In the genomic region with DNA sequence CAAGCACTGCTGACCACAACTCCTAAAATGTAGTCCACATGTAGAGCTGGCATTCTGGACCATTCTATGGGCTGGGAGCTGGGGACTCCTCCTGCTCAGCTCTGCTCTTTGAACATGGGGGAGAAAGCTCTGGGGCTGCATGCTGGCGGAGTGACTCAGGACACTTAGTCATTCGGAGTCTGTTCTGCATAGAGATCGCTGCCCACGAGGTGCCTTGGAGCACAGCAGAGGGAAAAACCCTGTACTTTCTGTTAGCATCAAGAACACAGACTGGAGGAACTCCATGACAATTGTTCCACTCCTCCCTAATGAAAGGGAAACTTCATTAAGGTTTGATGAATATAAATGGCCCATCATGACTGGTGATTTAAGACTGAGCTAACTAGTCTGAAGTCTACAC, we compare ENCODE assay signal across 35 mouse cellular contexts.
A peak's percentile ranks its signal among the peaks of the same experiment; 100 is the strongest.
DNase-seq lines count a peak whose midpoint lies in the region; ATAC-seq and TF ChIP-seq lines count a peak whose summit lies in the region.
"Had no signal": no experiment of that assay in that cellular context is flagged by ENCODE, and none has a peak within 500 bp of the region (broad histone marks: within the 10 kb centered on the region; RNA-seq: fewer than 3 reads in every experiment).

No protein-coding gene starts in this region.

- TF ChIP-seq POLR2A in CH12.LX (IDR thresholded peaks at IDR 0.05; ENCODE audit: low read depth, low read length): no peak

- TF ChIP-seq CTCF in layer of hippocampus, adult 2 months (conservative IDR thresholded peaks at IDR 0.05): no peak
- no peak for TF ChIP-seq CTCF in CH12.LX (conservative IDR thresholded peaks at IDR 0.05 in 1 of 2, IDR thresholded peaks at IDR 0.05 in 1 of 2; ENCODE audit: low read depth in 2 of 2, low read length in 2 of 2)
- TF ChIP-seq CTCF in Patski (IDR thresholded peaks at IDR 0.05): no peak

- no peaks in the 10 kb centered on the region for H3K9me3 ChIP-seq in CH12.LX (replicated peaks; ENCODE audit: low read length)
- no peaks in the 10 kb centered on the region for H3K9me3 ChIP-seq in liver, embryonic 11.5 days (ENCODE audit: control insufficient read depth, low read length)
- H3K9me3 ChIP-seq: forebrain, embryonic 12.5 days; heart, embryonic 10.5 days; heart, embryonic 15.5 days; hindbrain, embryonic 12.5 days; intestine, embryonic 15.5 days; limb, embryonic 13.5 days; liver, embryonic 12.5 days; megakaryocyte, embryonic 14.5 days; midbrain, embryonic 12.5 days; neural tube, embryonic 13.5 days had no signal

- H3K9ac ChIP-seq in CH12.LX (ENCODE audit: insufficient read depth, low read depth): no peak overlapping the region
- no peak overlapping the region for H3K9ac ChIP-seq in liver, embryonic 11.5 days (ENCODE audit: low read depth, low read length)
- H3K9ac ChIP-seq: forebrain, embryonic 12.5 days; forebrain, postnatal 0 days; heart, embryonic 15.5 days; hindbrain, embryonic 12.5 days; intestine, embryonic 15.5 days; limb, embryonic 13.5 days; liver, embryonic 12.5 days; liver, postnatal 0 days; midbrain, embryonic 12.5 days; neural tube, embryonic 13.5 days had no signal

- no peaks in the 10 kb centered on the region for H3K36me3 ChIP-seq in CH12.LX (replicated peaks in 1 of 2; ENCODE audit: control insufficient read depth in 1 of 2, insufficient read depth in 1 of 2, low read length in 1 of 2)
- H3K36me3 ChIP-seq in liver, embryonic 11.5 days (ENCODE audit: control insufficient read depth, insufficient read depth, low read length): no peaks in the 10 kb centered on the region
- H3K36me3 ChIP-seq: forebrain, embryonic 12.5 days; heart, embryonic 10.5 days; heart, embryonic 15.5 days; hindbrain, embryonic 12.5 days; intestine, embryonic 15.5 days; limb, embryonic 13.5 days; liver, embryonic 12.5 days; midbrain, embryonic 12.5 days; neural tube, embryonic 13.5 days had no signal

- dilution Hi-C loops in CH12.LX (cut with MboI; ENCODE audit: extremely low pct_ligation_motif_present, extremely low pct_unique_long_range_greater_than_20kb, low sequenced_read_pairs): no loop called here

- intact Hi-C loops in gastrocnemius, postnatal 14 days (cut with DNase I; ENCODE audit: low total_unique reads): no loop called here

- WGBS in liver, embryonic 11.5 days: 67% methylated on average over 4 of the region's 4 CpGs

- no peaks in the 10 kb centered on the region for H3K79me2 ChIP-seq in CH12.LX (replicated peaks; ENCODE audit: control insufficient read depth, extremely low read depth, insufficient read depth, poor library complexity, severe bottlenecking)

- H3K27me3 ChIP-seq in CH12.LX (replicated peaks) (no peaks in the 10 kb centered on the region), Patski (no peaks in the 10 kb centered on the region)
- no peaks in the 10 kb centered on the region for H3K27me3 ChIP-seq in liver, embryonic 11.5 days (replicated peaks; ENCODE audit: control insufficient read depth, insufficient read depth, low read length)
- H3K27me3 ChIP-seq: forebrain, embryonic 12.5 days; heart, embryonic 15.5 days; hindbrain, embryonic 12.5 days; intestine, embryonic 15.5 days; limb, embryonic 13.5 days; liver, embryonic 12.5 days; megakaryocyte, embryonic 14.5 days; midbrain, embryonic 12.5 days; neural tube, embryonic 13.5 days had no signal

- POLR2A ChIA-PET in Patski (lab: Charles Lee): interaction anchor here (1.0 kb wide), 1 partner anchor 13 kb away, joined by 3 read pairs; no protein-coding TSS in a partner anchor

- H3K4me1 ChIP-seq in CH12.LX (ENCODE audit: control insufficient read depth in 1 of 2, insufficient read depth in 2 of 2): peaks cover 5 to 26% of the 10 kb centered on the region in 2 experiments; a peak in 2 of 4 replicates
- peaks cover 5% of the 10 kb centered on the region; the same call in 1 of the 2 replicates for H3K4me1 ChIP-seq in liver, embryonic 11.5 days (replicated peaks; ENCODE audit: control insufficient read depth, insufficient read depth, low read length)
- H3K4me1 ChIP-seq: heart, embryonic 10.5 days; intestine, embryonic 15.5 days; limb, embryonic 13.5 days; neural tube, embryonic 13.5 days had no signal

- no peak overlapping the region for H3K4me3 ChIP-seq in layer of hippocampus, adult 2 months
- H3K4me3 ChIP-seq in CH12.LX (replicated peaks in 1 of 3; ENCODE audit: low read depth in 2 of 3, low read length in 2 of 3, poor library complexity in 1 of 3): no peak overlapping the region
- no peak overlapping the region for H3K4me3 ChIP-seq in liver, embryonic 11.5 days (ENCODE audit: low read depth, low read length)
- H3K4me3 ChIP-seq: erythroblast, embryonic 14.5 days; forebrain, embryonic 12.5 days; heart, embryonic 10.5 days; heart, embryonic 15.5 days; hindbrain, embryonic 12.5 days; intestine, embryonic 15.5 days; limb, embryonic 13.5 days; liver, embryonic 12.5 days; megakaryocyte, embryonic 14.5 days; midbrain, embryonic 12.5 days; myocyte; neural tube, embryonic 13.5 days had no signal

- no peak; the same call in 1 of the 2 replicates for TF ChIP-seq RAD21 in CH12.LX (IDR thresholded peaks at IDR 0.05; ENCODE audit: low read depth, low read length)

- CTCF ChIA-PET in Patski (lab: Charles Lee): interaction anchor here (1.3 to 2.9 kb wide), 4 partner anchors 8 to 222 kb away, joined by 4 to 12 read pairs (median 7); no protein-coding TSS in a partner anchor

- ATAC-seq in Patski: peak; percentile 99
- ATAC-seq in liver, embryonic 11.5 days (replicated peaks; ENCODE audit: low FRiP score): no peak
- ATAC-seq: forebrain, postnatal 0 days; hindbrain, postnatal 0 days; intestine, embryonic 15.5 days; liver, embryonic 12.5 days; liver, postnatal 0 days; lung, postnatal 0 days had no signal

- H3K4me2 ChIP-seq in CH12.LX (ENCODE audit: insufficient read depth, low read depth, poor library complexity, severe bottlenecking): peak overlapping the region; percentile 39
- H3K4me2 ChIP-seq in liver, embryonic 11.5 days: no peak overlapping the region
- H3K4me2 ChIP-seq: forebrain, embryonic 12.5 days; heart, embryonic 15.5 days; hindbrain, embryonic 12.5 days; intestine, embryonic 15.5 days; limb, embryonic 13.5 days; liver, embryonic 12.5 days; midbrain, embryonic 12.5 days; neural tube, embryonic 13.5 days had no signal

- peak; percentile 68 for TF ChIP-seq EP300 in CH12.LX (IDR thresholded peaks at IDR 0.05; ENCODE audit: low read length)

- in situ Hi-C loops in CH12.LX (cut with MboI; ENCODE audit: low pct_ligation_motif_present, low pct_unique_long_range_greater_than_20kb, low sequenced_read_pairs) (loop anchor here (25.0 kb wide), 1 partner anchor 212 kb away; no protein-coding TSS in a partner anchor), Patski (cut with MboI; ENCODE audit: low pct_unique_long_range_greater_than_20kb) (no loop called here)

- peak; percentile 4 for DNase-seq in layer of hippocampus, adult 9-11 months
- DNase-seq in layer of hippocampus, adult 2 months (ENCODE audit: low spot score in 2 of 2): no peak
- DNase-seq in CH12.LX (ENCODE audit: extremely low read depth) (peak; percentile 88), Patski (ENCODE audit: low read depth, low spot score) (peak; percentile 35)
- no peak for DNase-seq in gastrocnemius, postnatal 14 days
- DNase-seq in liver, embryonic 11.5 days (ENCODE audit: low spot score): no peak
- no peak for DNase-seq in layer of hippocampus, adult 11-12 months (ENCODE audit: low spot score)
- DNase-seq: cerebellum, adult 2 months; cerebellum, postnatal 14 days; forebrain, postnatal 0 days; gastrocnemius, postnatal 25 days; heart, adult 11 months; heart, postnatal 36 days; kidney, adult 2 months; kidney, postnatal 4 days; liver, postnatal 0 days; lung, postnatal 4 days; right cerebral cortex, postnatal 25 days; spleen, adult 18-20 months; thymus, postnatal 25 days had no signal

- no peak overlapping the region for H3K27ac ChIP-seq in layer of hippocampus, adult 2 months
- no peak overlapping the region for H3K27ac ChIP-seq in CH12.LX (ENCODE audit: insufficient read depth, low read depth)
- H3K27ac ChIP-seq in liver, embryonic 11.5 days (ENCODE audit: low read depth, low read length): no peak overlapping the region
- H3K27ac ChIP-seq: forebrain, embryonic 12.5 days; heart, embryonic 10.5 days; heart, embryonic 15.5 days; hindbrain, embryonic 12.5 days; hindbrain, postnatal 0 days; intestine, embryonic 15.5 days; kidney, postnatal 0 days; limb, embryonic 13.5 days; liver, embryonic 12.5 days; midbrain, embryonic 12.5 days; neural tube, embryonic 13.5 days had no signal

TF ChIP-seq in CH12.LX, 34 proteins besides CTCF, POLR2A, EP300 and RAD21:
- TF ChIP-seq ZNF384 (IDR thresholded peaks at IDR 0.05; ENCODE audit: low read depth, low read length) (no peak), ETS1 (conservative IDR thresholded peaks at IDR 0.05; ENCODE audit: low read depth, low read length) (peak; percentile 42; the same call in 1 of the 2 replicates), MXI1 (IDR thresholded peaks at IDR 0.05; ENCODE audit: low read depth, low read length) (peak; percentile 30; the same call in 1 of the 2 replicates), BHLHE40 (IDR thresholded peaks at IDR 0.05; ENCODE audit: low read depth, low read length) (peak; percentile 33; the same call in 1 of the 2 replicates), SIN3A (IDR thresholded peaks at IDR 0.05; ENCODE audit: low read length) (no peak), IRF4 (IDR thresholded peaks at IDR 0.05; ENCODE audit: low read depth, low read length) (peak; percentile 60; the same call in 1 of the 2 replicates), MYC (IDR thresholded peaks at IDR 0.05; ENCODE audit: low read depth, low read length) (peak; percentile 85), JUN (IDR thresholded peaks at IDR 0.05; ENCODE audit: insufficient read depth, low read depth, low read length) (0 out of 2 replicates have a peak, but pooled peaks have one; percentile 5), MAX (IDR thresholded peaks at IDR 0.05; ENCODE audit: low read length) (peak; percentile 81), ELF1 (IDR thresholded peaks at IDR 0.05; ENCODE audit: low read depth, low read length) (no peak), ZKSCAN1 (IDR thresholded peaks at IDR 0.05; ENCODE audit: borderline replicate concordance, low read depth, low read length) (no peak), NELFE (IDR thresholded peaks at IDR 0.05; ENCODE audit: low read depth, low read length) (no peak)

Comparison
In these comparisons a context has a peak if more than half of its experiments do, and no peak if none do; other contexts are left out.
1. DNase-seq: peak in layer of hippocampus, adult 9-11 months (single experiment), CH12.LX (single experiment) and Patski (single experiment); none in layer of hippocampus, adult 2 months (0 of 2), gastrocnemius, postnatal 14 days (single experiment), liver, embryonic 11.5 days (single experiment) and layer of hippocampus, adult 11-12 months (single experiment).